Mouse (Mus musculus) cerebellum, adult 2 months (tissue): ENCODE measurements at regions not wholly inside any gene's neighbourhood (a gene's known extent, or its start where the extent isn't known, plus 50 kb on each side); places are given as distances from the start of the nearest gene placed in this dataset.
A peak's percentile ranks its signal among the peaks of the same experiment; 100 is the strongest.

Source experiments
- DNase-seq, 2 experiments: peaks; one replicate each; pipeline ENCODE4 v3.0.0; 2021
- H3K27ac ChIP-seq: fragments of 200-500 bp; 2 replicates; pipeline ENCODE4 v1.5.1; 2012; ENCODE audit warnings: low read length, control low read depth, inconsistent platforms; ENCODE audit not compliant: insufficient read depth
- H3K27me3 ChIP-seq: fragments of 200-500 bp; 2 replicates; pipeline ENCODE4 v1.6.1; 2012; ENCODE audit warnings: inconsistent platforms, mild to moderate bottlenecking, low read length, moderate library complexity; ENCODE audit not compliant: control insufficient read depth, insufficient read depth
- H3K4me1 ChIP-seq: fragments of 200-500 bp; 2 replicates; pipeline ENCODE4 v1.6.1; 2011; ENCODE audit warnings: low read length; ENCODE audit not compliant: control insufficient read depth, insufficient read depth
- H3K4me3 ChIP-seq: fragments of 200-500 bp; replicated peaks from 2 replicates; pipeline ENCODE3; 2011; ENCODE audit warnings: mild to moderate bottlenecking, low read depth, low read length, control low read depth; ENCODE audit not compliant: insufficient read depth
- CTCF ChIP-seq: fragments of 200-500 bp; IDR thresholded peaks from 2 replicates; pipeline ENCODE4 v1.5.1; 2011; ENCODE audit warnings: low read depth, mild to moderate bottlenecking, control low read depth, low read length, moderate library complexity, borderline replicate concordance; ENCODE audit not compliant: insufficient read depth
- POLR2A ChIP-seq: fragments of 200-500 bp; IDR thresholded peaks from 2 replicates; pipeline ENCODE4 v1.6.1; 2011; ENCODE audit warnings: low read length, control low read depth, borderline replicate concordance; ENCODE audit not compliant: insufficient read depth
- WGBS: fragments of 180-500 bp; shearing (Covaris S2); methylation state at CpG from one replicate; pipeline ENCODE4 v1.1.7; 2018; 5-methylcytosine and 5-hydroxymethylcytosine counted together

GRCm38 (mm10) chr3:131808127-131808526, 243.6 kb downstream of the Papss1 start:
- WGBS, result 30% methylated on average over 8 of the region's 8 CpGs
- DNase-seq, result peak in 1 of 2 experiments; percentile 28
- H3K4me1 ChIP-seq, result no peaks in the 10 kb centered on the region
- no peaks in the 10 kb centered on the region for H3K27me3 ChIP-seq
- H3K27ac ChIP-seq, result no peak overlapping the region
- no peak for TF ChIP-seq CTCF
- no peak for TF ChIP-seq POLR2A
- no peak overlapping the region for H3K4me3 ChIP-seq

GRCm38 (mm10) chr3:131812968-131813367, 248.4 kb downstream of the Papss1 start:
- H3K4me3 ChIP-seq, result no peak overlapping the region
- H3K27me3 ChIP-seq, result no peaks in the 10 kb centered on the region
- DNase-seq, result no peak
- no peak for TF ChIP-seq POLR2A
- no peak for TF ChIP-seq CTCF
- no peaks in the 10 kb centered on the region for H3K4me1 ChIP-seq
- 55% methylated on average over 6 of the region's 6 CpGs for WGBS
- H3K27ac ChIP-seq, result no peak overlapping the region

- Histone ChIP-seq H3K27me3 (no peaks in the 10 kb centered on the region), H3K4me3 (no peak overlapping the region), H3K4me1 (no peaks in the 10 kb centered on the region), H3K27ac (no peak overlapping the region)
- no peak for TF ChIP-seq CTCF
- no peak for TF ChIP-seq POLR2A
- 76% methylated on average over 1 of the region's 1 CpGs for WGBS
- DNase-seq, result no peak
Measured at GRCm38 (mm10) chr3:131818806-131819205, 254.2 kb downstream of the Papss1 start.

GRCm38 (mm10) chr3:131857442-131857841, 227.7 kb upstream of the Dkk2 start:
- WGBS, result 91% methylated on average over 2 of the region's 2 CpGs
- no peak for DNase-seq
- no peak overlapping the region for H3K27ac ChIP-seq
- H3K4me1 ChIP-seq, result no peaks in the 10 kb centered on the region
- no peak overlapping the region for H3K4me3 ChIP-seq
- no peaks in the 10 kb centered on the region for H3K27me3 ChIP-seq
- TF ChIP-seq POLR2A (no peak), CTCF (no peak)

- Histone ChIP-seq H3K27ac (no peak overlapping the region), H3K4me3 (no peak overlapping the region), H3K27me3 (no peaks in the 10 kb centered on the region), H3K4me1 (no peaks in the 10 kb centered on the region)
- TF ChIP-seq CTCF (no peak), POLR2A (no peak)
- 70% methylated on average over 12 of the region's 12 CpGs for WGBS
- no peak for DNase-seq
Measured at GRCm38 (mm10) chr3:131859083-131859482, 226.0 kb upstream of the Dkk2 start.

- DNase-seq, result no peak
- H3K27me3 ChIP-seq, result no peaks in the 10 kb centered on the region; the same call in 1 of the 2 replicates
- WGBS, result 67% methylated on average over 5 of the region's 5 CpGs
- TF ChIP-seq POLR2A (no peak), CTCF (no peak)
- no peaks in the 10 kb centered on the region for H3K4me1 ChIP-seq
- H3K4me3 ChIP-seq, result no peak overlapping the region
- no peak overlapping the region for H3K27ac ChIP-seq
Measured at GRCm38 (mm10) chr3:131865106-131865505, 220.0 kb upstream of the Dkk2 start.

- H3K27me3 ChIP-seq, result no peaks in the 10 kb centered on the region; the same call in 1 of the 2 replicates
- H3K27ac ChIP-seq, result no peak overlapping the region
- DNase-seq, result no peak
- 94% methylated on average over 3 of the region's 3 CpGs for WGBS
- no peaks in the 10 kb centered on the region for H3K4me1 ChIP-seq
- TF ChIP-seq CTCF (no peak), POLR2A (no peak)
- no peak overlapping the region for H3K4me3 ChIP-seq
Measured at GRCm38 (mm10) chr3:131867266-131867665, 217.8 kb upstream of the Dkk2 start.

- no peak for DNase-seq
- TF ChIP-seq CTCF (no peak), POLR2A (no peak)
- no peak overlapping the region for H3K4me3 ChIP-seq
Measured at GRCm38 (mm10) chr3:131868219-131868964, 216.7 kb upstream of the Dkk2 start.

More at GRCm38 (mm10) chr3:131868219-131868964, 216.7 kb upstream of the Dkk2 start:
- 86% methylated on average over 11 of the region's 11 CpGs for WGBS
- Histone ChIP-seq H3K4me1 (no peaks in the 10 kb centered on the region), H3K27ac (no peak overlapping the region), H3K27me3 (no peaks in the 10 kb centered on the region; the same call in 1 of the 2 replicates)
